Mouse (Mus musculus) stomach, postnatal 0 days (tissue): ENCODE measurements at regions not wholly inside any gene's neighbourhood (a gene's known extent, or its start where the extent isn't known, plus 50 kb on each side); places are given as distances from the start of the nearest gene placed in this dataset.

Source experiments
- CTCF ChIP-seq: IDR thresholded peaks from 2 replicates; pipeline ENCODE4 v1.5.1; 2016; ENCODE audit warnings: antibody characterized with exemption, low read depth, mild to moderate bottlenecking, moderate library complexity
- EP300 ChIP-seq: optimal IDR thresholded peaks from 2 replicates; pipeline ENCODE3; 2016; ENCODE audit warnings: antibody characterized with exemption

DNA sequence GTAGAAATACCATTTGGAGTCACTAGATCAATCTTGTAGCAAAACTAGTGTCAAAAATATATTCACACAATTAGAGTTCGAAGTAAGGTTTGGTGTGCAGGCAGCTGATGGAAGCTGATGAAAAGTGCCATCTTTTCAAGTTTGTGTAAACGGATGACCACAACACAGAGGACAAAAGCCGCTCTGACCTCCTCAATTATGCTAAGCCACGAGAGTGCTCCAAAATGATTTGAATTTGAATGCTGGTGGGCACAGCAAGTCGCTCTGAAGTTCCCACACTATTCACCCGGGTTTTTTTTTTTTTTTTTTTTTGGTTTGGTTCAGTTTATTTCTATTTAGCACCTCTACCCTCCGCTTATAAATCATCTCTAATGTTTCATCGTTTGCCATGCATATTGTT, 68.5 kb upstream of the Pitx2 start:
- TF ChIP-seq CTCF, result no peak
- TF ChIP-seq EP300, result no peak
